Mouse (Mus musculus): ENCODE results near the gene Traf3ip3. TPM values are rescaled to one million over a fixed set of nuclear protein-coding genes. Genes with fewer than 3 reads are reported as not detected.

Gene Traf3ip3
- 1 to 10 TPM; 1.8 to 3.0 TPM for total RNA-seq (2021)

GRCm38 (mm10) chr1:193201383-193201778, at the start of gene Traf3ip3:
Traf3ip3 (minus strand) TSS chr1:193201703.
- intact Hi-C loops (cut with DNase I): no loop called here
- DNase-seq (ENCODE audit: extremely low spot score in 1 of 2, low spot score in 2 of 2): peak in 1 of 2 experiments; percentile 27

GRCm38 (mm10) chr1:193250026-193250425, 48.5 kb upstream of the Traf3ip3 start:
- no peak for DNase-seq (ENCODE audit: extremely low spot score in 1 of 2, low spot score in 2 of 2)
- intact Hi-C loops (cut with DNase I): no loop called here

GRCm38 (mm10) chr1:193244235-193244634, 42.7 kb upstream of the Traf3ip3 start:
- intact Hi-C loops (cut with DNase I): no loop called here
- no peak for DNase-seq (ENCODE audit: extremely low spot score in 1 of 2, low spot score in 2 of 2)

GRCm38 (mm10) chr1:193243571-193244193, 42.2 kb upstream of the Traf3ip3 start:
- intact Hi-C loops (cut with DNase I): no loop called here
- DNase-seq (ENCODE audit: extremely low spot score in 1 of 2, low spot score in 2 of 2): no peak

- no peak for DNase-seq (ENCODE audit: extremely low spot score in 1 of 2, low spot score in 2 of 2)
Measured at GRCm38 (mm10) chr1:193242863-193243262, 41.4 kb upstream of the Traf3ip3 start.

GRCm38 (mm10) chr1:193242238-193242637, 40.7 kb upstream of the Traf3ip3 start:
- intact Hi-C loops (cut with DNase I): no loop called here

More at GRCm38 (mm10) chr1:193242863-193243262, 41.4 kb upstream of the Traf3ip3 start:
- intact Hi-C loops (cut with DNase I): no loop called here

GRCm38 (mm10) chr1:193241436-193241835, 39.9 kb upstream of the Traf3ip3 start:
- DNase-seq (ENCODE audit: extremely low spot score in 1 of 2, low spot score in 2 of 2): no peak
- intact Hi-C loops (cut with DNase I): no loop called here

More at GRCm38 (mm10) chr1:193242238-193242637, 40.7 kb upstream of the Traf3ip3 start:
- DNase-seq (ENCODE audit: extremely low spot score in 1 of 2, low spot score in 2 of 2): peak; percentile 78 to 85

- intact Hi-C loops (cut with DNase I): no loop called here
- DNase-seq (ENCODE audit: extremely low spot score in 1 of 2, low spot score in 2 of 2): peak in 1 of 2 experiments; percentile 30
Measured at GRCm38 (mm10) chr1:193238426-193238825, 36.9 kb upstream of the Traf3ip3 start.

GRCm38 (mm10) chr1:193234930-193235329, 33.4 kb upstream of the Traf3ip3 start:
- intact Hi-C loops (cut with DNase I): no loop called here

GRCm38 (mm10) chr1:193234130-193234645, 32.7 kb upstream of the Traf3ip3 start:
- intact Hi-C loops (cut with DNase I): no loop called here
- no peak for DNase-seq (ENCODE audit: extremely low spot score in 1 of 2, low spot score in 2 of 2)

More at GRCm38 (mm10) chr1:193234930-193235329, 33.4 kb upstream of the Traf3ip3 start:
- no peak for DNase-seq (ENCODE audit: extremely low spot score in 1 of 2, low spot score in 2 of 2)

- intact Hi-C loops (cut with DNase I): no loop called here
- DNase-seq (ENCODE audit: extremely low spot score in 1 of 2, low spot score in 2 of 2): no peak
Measured at GRCm38 (mm10) chr1:193232732-193233131, 31.2 kb upstream of the Traf3ip3 start.

- intact Hi-C loops (cut with DNase I): no loop called here
Measured at GRCm38 (mm10) chr1:193230935-193231334, 29.4 kb upstream of the Traf3ip3 start.

GRCm38 (mm10) chr1:193230531-193230930, 29.0 kb upstream of the Traf3ip3 start:
- no peak for DNase-seq (ENCODE audit: extremely low spot score in 1 of 2, low spot score in 2 of 2)

More at GRCm38 (mm10) chr1:193230935-193231334, 29.4 kb upstream of the Traf3ip3 start:
- no peak for DNase-seq (ENCODE audit: extremely low spot score in 1 of 2, low spot score in 2 of 2)

GRCm38 (mm10) chr1:193229570-193229969, 28.1 kb upstream of the Traf3ip3 start:
- intact Hi-C loops (cut with DNase I): no loop called here
- DNase-seq (ENCODE audit: extremely low spot score in 1 of 2, low spot score in 2 of 2): no peak

More at GRCm38 (mm10) chr1:193230531-193230930, 29.0 kb upstream of the Traf3ip3 start:
- intact Hi-C loops (cut with DNase I): no loop called here

GRCm38 (mm10) chr1:193227537-193227936, 26.0 kb upstream of the Traf3ip3 start:
- intact Hi-C loops (cut with DNase I): no loop called here
- DNase-seq (ENCODE audit: extremely low spot score in 1 of 2, low spot score in 2 of 2): no peak

GRCm38 (mm10) chr1:193226724-193227522, 25.4 kb upstream of the Traf3ip3 start:
- intact Hi-C loops (cut with DNase I): no loop called here
- DNase-seq (ENCODE audit: extremely low spot score in 1 of 2, low spot score in 2 of 2): no peak

- intact Hi-C loops (cut with DNase I): no loop called here
- no peak for DNase-seq (ENCODE audit: extremely low spot score in 1 of 2, low spot score in 2 of 2)
Measured at GRCm38 (mm10) chr1:193226114-193226513, 24.6 kb upstream of the Traf3ip3 start.

- DNase-seq (ENCODE audit: extremely low spot score in 1 of 2, low spot score in 2 of 2): no peak
- intact Hi-C loops (cut with DNase I): no loop called here
Measured at GRCm38 (mm10) chr1:193225531-193225930, 24.0 kb upstream of the Traf3ip3 start.

GRCm38 (mm10) chr1:193220408-193220807, 18.9 kb upstream of the Traf3ip3 start:
- intact Hi-C loops (cut with DNase I): no loop called here
- no peak for DNase-seq (ENCODE audit: extremely low spot score in 1 of 2, low spot score in 2 of 2)

GRCm38 (mm10) chr1:193216000-193216399, 14.5 kb upstream of the Traf3ip3 start:
- intact Hi-C loops (cut with DNase I): no loop called here
- no peak for DNase-seq (ENCODE audit: extremely low spot score in 1 of 2, low spot score in 2 of 2)

Data from left cerebral cortex, postnatal 10 days (tissue).